Mouse (Mus musculus): ENCODE results near the gene Znrf3. TPM values are rescaled to one million over a fixed set of nuclear protein-coding genes. Genes with fewer than 3 reads are reported as not detected.
"Not testable (repeated sequence)": the region's sequence is repeated elsewhere in the genome, so short reads cannot be mapped to it uniquely, and the experiment has no call there.

Znrf3 gene
- 10 to 100 TPM; 20.2 to 24.1 TPM for total RNA-seq (2021)
- long read RNA-seq, experiment 1, partial matches to known transcripts, result 1 of 2 reads
- long read RNA-seq, experiment 1, other reads (novel, unspliced or antisense), result 1 of 2 reads
- long read RNA-seq, experiment 2, result 0 reads

DNA sequence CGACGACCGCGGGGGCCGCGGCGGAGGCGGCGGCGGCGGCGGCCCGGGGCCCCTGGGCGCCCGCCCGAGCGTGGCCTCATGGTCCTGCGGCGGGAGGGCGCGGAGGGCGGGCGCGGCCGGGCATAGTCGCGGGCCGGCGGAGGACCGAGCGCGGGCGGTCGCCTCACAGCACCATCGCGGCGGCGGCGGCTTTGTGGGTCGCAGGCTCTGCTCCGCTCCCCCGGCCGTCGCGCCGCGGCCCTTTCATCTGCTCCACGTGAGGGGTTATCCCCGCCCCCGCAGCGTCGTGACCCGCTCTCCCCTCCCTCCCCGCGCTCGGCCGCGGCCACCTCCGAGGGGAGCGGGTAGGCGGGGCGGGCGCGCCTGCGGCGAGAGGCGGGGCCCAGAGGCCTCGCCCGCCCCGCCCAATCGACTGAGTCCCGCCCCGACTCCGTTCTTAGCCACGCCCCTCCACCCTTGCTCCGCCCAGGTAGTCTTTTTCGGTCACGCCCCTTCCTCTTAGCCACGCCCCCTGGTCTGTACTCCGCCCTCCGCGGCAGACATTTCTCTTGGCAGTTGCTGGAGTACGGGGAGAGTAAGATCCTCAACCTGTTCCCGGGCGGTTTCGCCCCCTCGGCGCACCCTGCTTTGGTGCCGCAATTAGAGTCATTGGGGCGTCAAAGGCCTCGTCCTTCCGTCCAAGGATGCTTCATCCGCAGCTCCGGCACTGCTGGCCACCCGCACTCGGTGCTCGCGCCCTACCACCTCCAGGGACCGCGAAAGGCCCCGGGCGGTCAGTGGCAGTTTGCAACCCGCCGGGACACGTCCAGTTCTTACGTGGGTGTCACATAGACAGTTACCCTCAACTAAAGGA is at the start of gene Znrf3:
Gene Znrf3 (minus strand): TSS at position 249 of the 853 bp plus-strand sequence.
- TF ChIP-seq CTCF (conservative IDR thresholded peaks at IDR 0.05), result no peak
- peak; percentile 94 to 96 for DNase-seq (ENCODE audit: low spot score in 2 of 2)
- Histone ChIP-seq H3K27ac (peak within 1 kb of the TSS; percentile 81), H3K4me3 (peak within 1 kb of the TSS; percentile 78)

DNA sequence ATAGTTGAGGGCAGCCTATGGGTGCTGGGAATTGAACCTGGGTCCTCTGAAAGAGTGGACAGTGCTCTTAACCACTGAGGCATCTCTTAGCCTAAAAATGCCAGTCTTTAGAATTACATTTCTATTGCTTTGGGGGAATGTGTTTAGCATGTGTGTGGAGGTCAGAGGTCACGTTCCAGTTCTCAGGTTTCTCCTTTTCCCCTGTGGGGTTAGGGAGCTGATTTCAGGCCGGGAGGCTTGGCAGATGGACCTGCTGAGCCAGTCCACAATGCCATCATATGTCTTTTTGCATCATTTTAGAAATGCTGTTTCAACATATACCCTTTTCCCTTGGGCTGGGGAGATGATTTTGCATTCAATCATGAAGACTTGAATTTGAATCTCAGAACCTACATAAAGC is 49.2 kb upstream of the Znrf3 start:
- Histone ChIP-seq H3K27ac (no peak overlapping the region), H3K4me3 (no peak overlapping the region)
- no peak for TF ChIP-seq CTCF (conservative IDR thresholded peaks at IDR 0.05)
- DNase-seq (ENCODE audit: low spot score in 2 of 2), result no peak

GRCm38 (mm10) chr11:5491912-5492311 is 47.3 kb upstream of the Znrf3 start:
- H3K4me3 ChIP-seq, result no peak overlapping the region
- no peak for TF ChIP-seq CTCF (conservative IDR thresholded peaks at IDR 0.05)
- H3K27ac ChIP-seq, result no peak overlapping the region
- DNase-seq (ENCODE audit: low spot score in 2 of 2), result no peak

GRCm38 (mm10) chr11:5490989-5491656 is 46.5 kb upstream of the Znrf3 start:
- no peak overlapping the region for H3K4me3 ChIP-seq
- no peak for TF ChIP-seq CTCF (conservative IDR thresholded peaks at IDR 0.05)
- H3K27ac ChIP-seq, result no peak overlapping the region
- no peak for DNase-seq (ENCODE audit: low spot score in 2 of 2)

DNA sequence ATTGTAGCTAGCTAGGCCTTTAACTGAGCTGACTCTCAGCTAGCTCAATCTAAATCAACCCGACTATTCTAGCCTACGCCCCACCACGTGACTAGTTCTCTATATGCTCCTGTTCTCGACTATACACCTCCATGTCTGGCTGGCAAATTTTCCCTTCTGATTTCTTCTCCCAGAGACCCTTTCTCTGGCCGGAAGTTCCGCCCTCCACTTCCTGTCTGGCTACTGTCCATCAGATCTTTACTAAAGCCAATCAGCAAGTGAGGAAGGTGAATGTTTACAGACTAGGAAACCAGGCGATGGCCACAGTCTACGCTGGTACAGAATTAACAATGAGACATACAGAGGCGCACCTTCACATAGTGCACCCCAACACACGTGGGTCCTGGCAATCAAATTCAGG is 44.8 kb upstream of the Znrf3 start:
- not testable (repeated sequence) for H3K27ac ChIP-seq

GRCm38 (mm10) chr11:5485193-5486011 is 40.8 kb upstream of the Znrf3 start:
- peak; percentile 82 to 87 for DNase-seq (ENCODE audit: low spot score in 2 of 2)
- Histone ChIP-seq H3K27ac (peak overlapping the region; percentile 56), H3K4me3 (peak overlapping the region; percentile 62)
- TF ChIP-seq CTCF (conservative IDR thresholded peaks at IDR 0.05), result peak; percentile 87

More for the DNA sequence above, 44.8 kb upstream of the Znrf3 start:
- H3K4me3 ChIP-seq; DNase-seq (ENCODE audit: low spot score in 2 of 2): not testable (repeated sequence)

DNA sequence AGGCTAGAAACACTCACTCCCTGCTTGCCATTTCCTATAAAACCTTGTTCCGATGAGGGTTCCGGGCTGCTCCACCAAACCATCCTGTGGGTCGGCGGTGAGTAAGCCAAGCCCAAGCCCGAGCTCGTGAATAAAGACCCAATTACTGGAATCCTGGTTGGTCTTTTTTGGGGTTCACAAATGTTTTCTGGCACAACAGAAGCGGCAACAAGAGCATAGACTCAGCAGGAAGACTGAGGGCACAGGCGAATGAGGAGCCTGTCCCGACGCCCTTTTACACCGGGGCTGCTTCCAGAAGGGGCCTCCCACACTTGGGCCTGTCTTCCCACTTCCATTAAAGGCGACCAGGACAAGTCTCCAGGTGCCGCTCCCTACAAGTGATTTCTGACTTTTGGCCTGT is 37.9 kb upstream of the Znrf3 start:
- no peak for DNase-seq (ENCODE audit: low spot score in 2 of 2)

DNA sequence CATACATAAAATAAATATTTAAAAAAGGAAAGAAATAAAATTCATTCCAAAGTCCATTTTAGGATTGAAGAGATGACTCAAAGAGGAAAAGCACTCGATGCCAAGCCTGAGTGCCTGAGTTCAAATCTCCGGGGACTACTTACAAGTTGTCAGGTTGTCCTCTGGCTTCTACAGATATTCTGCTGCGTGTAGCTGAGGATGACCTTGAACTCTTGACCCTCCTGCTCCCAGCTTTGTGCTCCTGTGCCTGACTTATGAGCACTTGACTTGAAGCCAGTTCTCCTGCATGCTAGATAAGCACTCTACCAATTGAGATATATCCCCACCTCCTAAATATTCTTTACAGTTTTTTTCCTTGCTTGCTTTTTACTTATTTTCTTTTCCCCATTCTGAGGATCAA is 34.2 kb upstream of the Znrf3 start:
- Histone ChIP-seq H3K4me3 (no peak overlapping the region), H3K27ac (no peak overlapping the region)
- TF ChIP-seq CTCF (conservative IDR thresholded peaks at IDR 0.05), result no peak
- no peak for DNase-seq (ENCODE audit: low spot score in 2 of 2)

More for the DNA sequence above, 37.9 kb upstream of the Znrf3 start:
- H3K27ac ChIP-seq, result no peak overlapping the region
- no peak for TF ChIP-seq CTCF (conservative IDR thresholded peaks at IDR 0.05)
- no peak overlapping the region for H3K4me3 ChIP-seq

DNA sequence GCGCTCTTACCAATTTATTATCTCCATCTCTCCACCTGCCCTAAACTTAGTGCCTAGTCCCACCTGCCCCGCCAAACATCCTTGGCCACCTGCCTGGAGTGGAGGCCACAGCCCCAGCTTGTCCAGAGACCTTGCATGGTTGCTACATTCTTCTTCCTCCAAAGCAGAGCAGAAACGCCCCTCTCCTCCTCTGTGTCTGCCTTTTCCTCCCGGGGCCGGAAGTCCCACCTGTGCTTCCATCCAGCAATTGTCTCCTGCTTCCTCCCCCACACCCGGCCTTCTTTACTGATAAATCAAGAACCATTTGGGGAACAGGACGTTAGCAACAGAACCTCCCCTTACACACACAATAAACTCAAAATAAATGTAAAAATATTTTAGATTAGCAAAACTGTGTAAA is 33.5 kb upstream of the Znrf3 start:
- no peak for TF ChIP-seq CTCF (conservative IDR thresholded peaks at IDR 0.05)

GRCm38 (mm10) chr11:5476806-5477205 is 32.2 kb upstream of the Znrf3 start:
- no peak for DNase-seq (ENCODE audit: low spot score in 2 of 2)
- Histone ChIP-seq H3K4me3 (no peak overlapping the region), H3K27ac (no peak overlapping the region)
- no peak for TF ChIP-seq CTCF (conservative IDR thresholded peaks at IDR 0.05)

More for the DNA sequence above, 33.5 kb upstream of the Znrf3 start:
- Histone ChIP-seq H3K4me3 (no peak overlapping the region), H3K27ac (no peak overlapping the region)
- DNase-seq (ENCODE audit: low spot score in 2 of 2), result no peak

GRCm38 (mm10) chr11:5475556-5476118 is 31.0 kb upstream of the Znrf3 start:
- not testable (repeated sequence) for H3K4me3 ChIP-seq; H3K27ac ChIP-seq; DNase-seq (ENCODE audit: low spot score in 2 of 2)

- TF ChIP-seq CTCF (conservative IDR thresholded peaks at IDR 0.05), result peak; percentile 89
- peak; percentile 61 to 76 for DNase-seq (ENCODE audit: low spot score in 2 of 2)
- Histone ChIP-seq H3K27ac (no peak overlapping the region), H3K4me3 (no peak overlapping the region)
Observed at GRCm38 (mm10) chr11:5474130-5474529, 29.5 kb upstream of the Znrf3 start.
